Mouse (Mus musculus) megakaryocyte, embryonic 14.5 days (primary cell): ENCODE data around the gene Catsper2.

Experiments
- FLI1 ChIP-seq: IDR thresholded peaks from 2 replicates; pipeline ENCODE4 v1.6.1; 2012; ENCODE audit warnings: low read length, inconsistent platforms, mixed read lengths
- GATA1 ChIP-seq: IDR thresholded peaks from 3 replicates; pipeline ENCODE4 v1.6.1; 2012; ENCODE audit warnings: mixed read lengths, low read length, inconsistent platforms, borderline replicate concordance

- TF ChIP-seq GATA1 (no peak), FLI1 (no peak)
These were observed 60.4 kb downstream of the Catsper2 start for GRCm38 (mm10) chr2:121353156-121353555.
